Comparison of ENCODE assay signal across 20 mouse cellular contexts in the genomic region with DNA sequence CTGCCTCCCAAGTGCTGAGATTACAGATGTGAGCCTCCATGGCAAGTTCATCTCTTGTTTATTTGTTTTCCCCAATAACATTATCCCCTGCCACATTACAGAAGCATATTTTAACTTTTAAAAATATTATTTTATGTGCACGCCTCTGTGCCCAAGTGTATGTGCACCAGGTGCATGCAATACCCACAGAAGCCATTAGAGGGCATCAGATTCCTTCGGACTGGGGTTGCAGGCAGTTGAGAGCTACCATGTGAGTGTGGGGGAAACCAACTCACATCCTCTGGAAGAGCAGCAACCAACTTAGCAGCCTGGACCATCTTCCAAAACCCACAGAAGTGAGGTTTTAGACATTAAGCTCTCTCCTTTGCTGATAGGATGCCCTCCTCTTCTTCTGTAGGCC. TPM values are rescaled to one million over a fixed set of nuclear protein-coding genes. Genes with fewer than 3 reads are reported as not detected.
DNase-seq lines count a peak whose midpoint lies in the region; ATAC-seq and TF ChIP-seq lines count a peak whose summit lies in the region.
"Had no signal": no experiment of that assay in that cellular context is flagged by ENCODE, and none has a peak within 500 bp of the region (broad histone marks: within the 10 kb centered on the region; RNA-seq: fewer than 3 reads in every experiment).

No protein-coding gene starts in this region.

- ATAC-seq in heart, postnatal 0 days (ENCODE audit: insufficient read depth, low read depth), result no peak
- no peak for ATAC-seq in liver, embryonic 14.5 days (ENCODE audit: insufficient read depth)
- ATAC-seq in liver, embryonic 12.5 days, result no peak
- ATAC-seq: forebrain, embryonic 16.5 days had no signal

- H3K4me1 ChIP-seq in heart, postnatal 0 days (ENCODE audit: control insufficient read depth, insufficient read depth), result peaks cover 11% of the 10 kb centered on the region; the same call in 1 of the 2 replicates
- no peaks in the 10 kb centered on the region for H3K4me1 ChIP-seq in liver, embryonic 14.5 days (replicated peaks; ENCODE audit: control insufficient read depth in 2 of 2, insufficient read depth in 2 of 2, low read length in 1 of 2)
- peaks cover 11% of the 10 kb centered on the region for H3K4me1 ChIP-seq in liver, embryonic 12.5 days

- WGBS in heart, postnatal 0 days, result 71% methylated on average over 2 of the region's 2 CpGs
- WGBS in liver, embryonic 14.5 days (ENCODE audit: insufficient replicate concordance), result 51% methylated on average over 2 of the region's 2 CpGs
- 57% methylated on average over 2 of the region's 2 CpGs for WGBS in liver, embryonic 12.5 days (ENCODE audit: insufficient replicate concordance)

- TF ChIP-seq CTCF in heart, postnatal 0 days (IDR thresholded peaks at IDR 0.05; ENCODE audit: low read depth), result 0 out of 2 replicates have a peak, but pooled peaks have one; percentile 22
- peak; percentile 49 for TF ChIP-seq CTCF in liver, embryonic 14.5 days (IDR thresholded peaks at IDR 0.05; ENCODE audit: low read depth)

- H3K27me3 ChIP-seq in heart, postnatal 0 days (ENCODE audit: control insufficient read depth, insufficient read depth, low read length), result peaks cover 39% of the 10 kb centered on the region
- peaks cover 35% of the 10 kb centered on the region for H3K27me3 ChIP-seq in liver, embryonic 14.5 days (ENCODE audit: control insufficient read depth, insufficient read depth, low read length)
- peaks cover 60% of the 10 kb centered on the region for H3K27me3 ChIP-seq in liver, embryonic 12.5 days (replicated peaks)

- no peak overlapping the region for H3K9ac ChIP-seq in heart, postnatal 0 days (replicated peaks; ENCODE audit: low read depth, low read length)
- no peak overlapping the region for H3K9ac ChIP-seq in liver, embryonic 14.5 days (replicated peaks)
- H3K9ac ChIP-seq in liver, embryonic 12.5 days, result no peak overlapping the region
- H3K9ac ChIP-seq: hindbrain, embryonic 15.5 days; liver, embryonic 13.5 days had no signal

- H3K27ac ChIP-seq in heart, postnatal 0 days (ENCODE audit: low read depth), result no peak overlapping the region
- no peak overlapping the region for H3K27ac ChIP-seq in liver, embryonic 14.5 days
- H3K27ac ChIP-seq in liver, embryonic 12.5 days, result no peak overlapping the region
- H3K27ac ChIP-seq: hindbrain, embryonic 15.5 days; liver, embryonic 13.5 days; macrophage had no signal

- no peak for DNase-seq in heart, postnatal 0 days (ENCODE audit: low spot score)
- DNase-seq in heart, postnatal 14 days, result no peak
- DNase-seq in liver, embryonic 14.5 days (ENCODE audit: low read depth in 3 of 3, low spot score in 3 of 3), result no peak
- peak; percentile 18 for DNase-seq in thymus, postnatal 4 days
- no peak for DNase-seq in thymus, postnatal 0 days (ENCODE audit: low spot score)
- DNase-seq in ovary, postnatal 10 days (ENCODE audit: low spot score), result no peak
- DNase-seq in adrenal gland, adult 18-20 months (ENCODE audit: low spot score in 2 of 2), result no peak
- DNase-seq: adrenal gland, adult 2 months; cerebellum, adult 18-20 months; heart, postnatal 10 days; kidney, adult 18-20 months; kidney, postnatal 4 days; liver, embryonic 13.5 days; midbrain, embryonic 14.5 days; thymus, adult 2 months had no signal

- no peak overlapping the region for H3K4me3 ChIP-seq in heart, postnatal 0 days (ENCODE audit: low read depth, low read length)
- H3K4me3 ChIP-seq in liver, embryonic 14.5 days (ENCODE audit: insufficient read depth in 1 of 2, low read depth in 2 of 2, low read length in 2 of 2), result no peak overlapping the region
- H3K4me3 ChIP-seq in liver, embryonic 12.5 days, result no peak overlapping the region
- H3K4me3 ChIP-seq: erythroblast, embryonic 14.5 days; hindbrain, embryonic 15.5 days; liver, embryonic 13.5 days had no signal

- intact Hi-C loops in heart, postnatal 14 days (cut with DNase I), result no loop called here

- TF ChIP-seq EP300 in heart, postnatal 0 days (IDR thresholded peaks at IDR 0.05; ENCODE audit: low read depth), result no peak
- TF ChIP-seq EP300 in liver, embryonic 14.5 days (IDR thresholded peaks at IDR 0.05; ENCODE audit: low read depth), result no peak

- H3K9me3 ChIP-seq in heart, postnatal 0 days (replicated peaks; ENCODE audit: control insufficient read depth, low read length), result no peaks in the 10 kb centered on the region
- H3K9me3 ChIP-seq in liver, embryonic 14.5 days (ENCODE audit: control insufficient read depth, low read length), result no peaks in the 10 kb centered on the region
- H3K9me3 ChIP-seq in liver, embryonic 12.5 days (replicated peaks), result 0 out of 2 replicates have a peak, but pooled peaks cover 3% of the 10 kb centered on the region
- H3K9me3 ChIP-seq: hindbrain, embryonic 15.5 days; liver, embryonic 13.5 days had no signal

- no peaks in the 10 kb centered on the region for H3K36me3 ChIP-seq in heart, postnatal 0 days (replicated peaks; ENCODE audit: control insufficient read depth, insufficient read depth, low read length)
- no peaks in the 10 kb centered on the region for H3K36me3 ChIP-seq in liver, embryonic 14.5 days (replicated peaks; ENCODE audit: control insufficient read depth, insufficient read depth, low read depth)
- H3K36me3 ChIP-seq in liver, embryonic 12.5 days, result no peaks in the 10 kb centered on the region
- H3K36me3 ChIP-seq: hindbrain, embryonic 15.5 days; liver, embryonic 13.5 days had no signal

- no peak overlapping the region for H3K4me2 ChIP-seq in heart, postnatal 0 days (ENCODE audit: low read depth, low read length)
- no peak overlapping the region for H3K4me2 ChIP-seq in liver, embryonic 14.5 days (ENCODE audit: low read depth)
- no peak overlapping the region for H3K4me2 ChIP-seq in liver, embryonic 12.5 days
- H3K4me2 ChIP-seq: hindbrain, embryonic 15.5 days; liver, embryonic 13.5 days had no signal

RNA-seq across cellular contexts. Expression of a gene that starts 2.9 kb away (rescaled TPM):
- total RNA-seq in heart, postnatal 0 days (2014; rRNA removed; ENCODE audit: low replicate concordance), result 0.34 and 1.2 TPM in 2 replicates
- polyA plus RNA-seq in heart, postnatal 0 days (2015; fragmentation: Nextera tagmentation; extraction: Ambion mirVana), result 0.07 and 0.14 TPM in 2 replicates
- total RNA-seq in heart, postnatal 14 days (2021), result under 1 TPM; 0.24 to 0.36 TPM
- 0.04 TPM in 2 replicates for polyA plus RNA-seq in liver, embryonic 14.5 days (2012; rRNA removed)
- polyA plus RNA-seq in liver, embryonic 14.5 days (2014; fragmentation: Nextera tagmentation; extraction: Ambion mirVana), result 0.01 and 0.11 TPM in 2 replicates
- polyA plus RNA-seq in liver, embryonic 12.5 days (2016; fragmentation: Nextera tagmentation; extraction: Ambion mirVana), result 0.02 and 0.07 TPM in 2 replicates
- 0.03 TPM in 1 of 2 replicates, not detected in the other for polyA plus RNA-seq in thymus, postnatal 0 days (2015; fragmentation: Nextera tagmentation; extraction: Ambion mirVana)
- under 1 TPM; 0.22 to 0.96 TPM for total RNA-seq in adrenal gland, adult 18-20 months (2021)
- polyA plus RNA-seq: erythroblast, embryonic 14.5 days; macrophage had no signal

RNA-seq across cellular contexts. Expression of a gene that starts 9.2 kb away (rescaled TPM):
- total RNA-seq in heart, postnatal 0 days (2014; rRNA removed; ENCODE audit: low replicate concordance), result 0.04 and 0.12 TPM in 2 replicates
- 0.16 and 0.22 TPM in 2 replicates for polyA plus RNA-seq in heart, postnatal 0 days (2015; fragmentation: Nextera tagmentation; extraction: Ambion mirVana)
- under 1 TPM; 0.61 to 0.88 TPM for total RNA-seq in heart, postnatal 14 days (2021)
- 0.17 and 0.19 TPM in 2 replicates for polyA plus RNA-seq in liver, embryonic 14.5 days (2012; rRNA removed)
- 0.05 TPM in 1 of 2 replicates, not detected in the other for polyA plus RNA-seq in liver, embryonic 14.5 days (2014; fragmentation: Nextera tagmentation; extraction: Ambion mirVana)
- polyA plus RNA-seq in liver, embryonic 12.5 days (2016; fragmentation: Nextera tagmentation; extraction: Ambion mirVana), result 0.38 and 0.53 TPM in 2 replicates
- polyA plus RNA-seq in thymus, postnatal 0 days (2015; fragmentation: Nextera tagmentation; extraction: Ambion mirVana), result 0.03 and 0.07 TPM in 2 replicates
- under 1 TPM; 0.51 to 0.60 TPM for total RNA-seq in adrenal gland, adult 18-20 months (2021)
- polyA plus RNA-seq: macrophage had no signal
